Mouse (Mus musculus): ENCODE measurements around the gene Higd1a.

Higd1a gene

DNA sequence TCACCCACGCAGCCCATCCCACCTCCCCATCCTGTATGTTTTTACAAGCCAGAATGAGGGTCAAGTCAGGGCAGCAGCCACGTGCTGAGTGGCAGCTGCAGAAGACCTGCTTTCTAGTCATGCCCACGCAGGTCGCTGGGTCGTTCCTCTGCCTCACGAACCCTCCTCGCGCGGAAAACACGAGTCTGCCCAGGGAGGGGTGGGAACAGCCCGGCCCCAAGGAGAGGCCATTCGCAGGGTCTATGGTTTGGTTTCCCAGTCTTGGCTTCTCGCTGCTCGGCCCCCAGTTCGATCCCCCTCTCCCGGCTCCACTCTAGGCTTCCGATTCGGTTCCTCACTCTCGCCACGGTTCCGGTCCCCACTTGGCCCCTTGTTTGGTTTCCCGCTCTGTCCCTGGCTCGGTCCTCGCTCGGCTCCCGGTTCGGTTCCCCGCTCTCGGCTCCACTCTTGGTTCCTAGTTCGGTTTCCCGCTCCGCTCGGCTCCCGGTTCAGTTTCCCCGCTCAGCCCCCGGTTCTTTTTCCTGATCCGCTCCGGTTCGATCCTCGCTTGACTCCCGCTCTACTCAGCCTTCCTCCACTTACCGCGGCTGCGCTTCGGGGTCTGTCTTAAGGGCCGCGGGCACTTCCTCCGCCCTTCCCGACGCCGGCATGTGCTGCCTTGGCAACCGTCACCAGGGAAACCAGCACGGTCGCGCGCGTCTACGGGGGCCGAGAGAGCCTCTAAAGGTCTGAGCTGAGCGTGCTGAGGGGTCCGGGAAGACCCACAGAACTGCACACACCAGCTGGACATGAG, 19.1 kb downstream of the Higd1a start, which contains the start of gene Ccdc13:
Gene Ccdc13, minus strand, starts transcription at position 633 of the 793 bp plus-strand sequence.
- peak; percentile 55 for DNase-seq (ENCODE audit: low read depth, low spot score)

DNA sequence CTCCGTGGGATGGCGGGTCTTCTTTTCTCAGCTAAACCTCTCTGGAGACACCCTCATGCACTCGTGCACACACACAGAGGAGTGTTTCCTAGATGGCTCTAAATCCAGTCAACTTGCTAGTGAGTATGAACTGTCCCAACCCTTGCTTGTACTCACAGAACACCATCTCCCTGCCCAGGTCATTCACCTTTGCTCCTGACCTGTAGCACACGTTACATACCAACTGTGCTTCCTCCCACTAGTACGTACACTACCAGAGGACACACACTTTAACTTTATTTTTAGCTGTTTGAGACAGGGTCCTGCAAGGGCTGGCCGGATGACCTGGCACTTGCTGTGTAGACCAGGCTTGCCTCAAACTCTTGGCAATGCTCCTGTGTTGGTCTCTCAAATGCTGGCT, 20.2 kb downstream of the Higd1a start:
- DNase-seq (ENCODE audit: low read depth, low spot score) = no peak

DNA sequence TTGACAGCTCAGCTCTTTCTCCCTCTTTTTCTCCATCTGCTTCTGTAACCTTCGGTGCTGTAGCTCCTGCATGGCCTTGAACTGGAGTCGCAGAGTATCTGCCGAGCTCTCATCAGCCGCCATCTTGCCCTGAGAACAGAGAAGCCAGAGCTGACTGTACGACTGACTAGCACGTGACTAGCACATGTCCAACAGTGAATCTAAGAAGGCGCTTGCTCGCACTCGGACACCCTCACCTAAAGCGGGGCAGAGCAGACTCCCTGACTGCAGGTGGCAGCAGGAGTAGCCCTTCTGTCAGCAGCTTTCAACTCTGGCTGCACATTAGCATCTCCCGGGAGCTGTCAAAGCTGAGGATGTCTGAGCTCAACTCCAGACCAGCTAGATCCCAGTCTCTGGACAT, 24.3 kb downstream of the Higd1a start:
- DNase-seq (ENCODE audit: low read depth, low spot score) = no peak

DNA sequence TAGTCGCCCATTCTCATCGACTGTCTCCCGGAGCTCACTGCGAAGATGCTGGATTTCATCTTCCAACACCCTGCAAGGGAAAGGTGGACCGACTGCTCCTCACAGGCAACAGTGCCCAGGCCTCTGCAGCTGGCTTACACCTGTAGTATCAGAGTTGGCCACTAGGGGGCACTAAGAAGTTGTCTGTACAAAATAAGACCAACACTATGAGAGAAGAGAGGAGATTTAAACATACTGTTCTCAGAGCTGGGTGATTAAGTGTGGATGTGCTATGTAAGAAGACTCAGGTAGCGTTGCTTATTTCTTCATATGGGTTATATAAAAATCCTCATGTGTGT, 27.2 kb downstream of the Higd1a start:
- peak; percentile 65 for DNase-seq (ENCODE audit: low read depth, low spot score)

DNA sequence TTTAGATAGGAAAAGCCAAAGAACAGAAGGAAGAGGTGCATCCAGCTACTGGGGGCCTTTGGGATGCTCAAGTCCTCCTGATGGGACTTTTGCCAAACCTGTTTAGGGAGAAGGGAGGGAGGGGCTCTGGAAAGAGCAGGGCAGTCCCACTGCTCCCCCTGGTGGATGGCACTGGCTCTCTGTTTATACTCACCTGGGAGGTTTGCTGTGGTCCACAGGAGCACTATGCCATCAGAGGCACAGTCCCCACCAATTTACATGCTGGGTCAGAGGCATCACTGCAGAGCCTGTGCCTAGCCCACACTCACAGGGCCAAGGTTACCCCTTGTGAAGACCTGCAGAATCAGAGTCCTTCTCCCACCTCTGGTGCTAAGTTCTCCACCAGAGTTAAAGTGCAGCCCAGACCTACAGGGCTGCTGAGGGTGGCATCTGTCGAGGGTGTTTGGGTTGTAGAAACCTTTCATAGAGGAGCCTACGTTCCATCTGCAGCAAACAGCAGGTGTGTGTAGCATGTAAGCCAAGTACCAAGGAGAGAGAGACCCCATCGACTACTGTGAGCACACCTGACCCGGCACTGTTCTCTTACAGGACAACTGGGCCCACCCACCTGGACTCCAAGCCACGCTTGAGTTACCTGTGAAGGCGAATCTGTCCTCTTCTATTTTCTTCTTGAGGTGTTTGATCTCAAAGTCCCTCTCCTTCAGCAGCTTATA, 27.8 kb downstream of the Higd1a start:
- no peak for DNase-seq (ENCODE audit: low read depth, low spot score)

DNA sequence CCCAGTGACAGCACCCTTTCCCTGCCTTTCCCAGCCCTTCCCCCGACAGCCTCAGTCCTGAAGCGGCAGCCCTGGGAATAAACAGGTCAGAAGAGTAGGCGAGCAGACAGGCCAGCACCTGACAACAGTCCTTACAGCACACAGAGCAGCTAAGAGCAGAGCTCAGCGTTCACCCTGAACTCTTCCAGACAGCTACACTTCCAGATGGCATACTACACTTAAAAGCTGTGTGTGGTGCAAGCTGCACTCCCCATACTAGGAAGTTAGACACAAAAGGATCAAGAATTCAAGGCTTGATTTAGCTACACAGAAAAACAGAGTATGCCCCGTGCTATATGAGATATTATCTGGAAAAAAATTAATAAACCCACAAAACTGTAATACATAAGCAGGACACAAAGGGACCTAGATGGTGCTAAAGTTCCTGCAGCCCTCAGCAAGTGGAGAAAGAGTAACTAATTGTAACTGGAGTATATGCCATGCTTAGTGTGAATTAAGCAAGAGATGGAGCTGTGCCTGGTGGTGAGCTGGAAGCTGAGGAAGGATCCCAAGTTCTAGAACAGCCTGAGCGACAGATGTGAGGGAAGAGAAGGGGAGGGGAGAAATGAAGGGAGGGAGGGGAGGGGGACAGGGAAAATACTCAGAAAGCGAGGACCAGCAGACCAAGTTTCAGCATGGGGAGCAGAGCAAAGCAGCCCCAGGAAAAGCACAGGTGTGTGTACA, 28.7 kb downstream of the Higd1a start:
- DNase-seq (ENCODE audit: low read depth, low spot score) = no peak

DNA sequence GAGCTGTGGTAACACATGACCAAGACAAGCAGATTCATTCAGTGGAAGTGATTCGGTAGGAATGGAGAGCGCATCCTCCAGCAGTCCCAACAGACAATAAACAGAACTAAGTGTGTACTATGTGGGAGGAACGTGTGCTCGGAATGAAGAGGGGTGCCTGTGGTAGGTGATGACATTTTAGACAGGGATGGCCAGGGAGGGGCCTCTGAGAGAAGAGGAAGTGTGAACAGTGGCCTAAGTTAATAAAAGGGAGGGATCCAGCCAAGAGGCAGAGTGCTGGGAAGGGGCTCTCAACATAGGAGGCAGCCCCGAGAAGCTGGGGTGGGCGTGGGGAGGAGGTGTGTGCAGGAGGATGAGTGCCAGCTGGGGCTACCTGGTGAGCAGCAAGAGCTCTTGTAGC, 29.8 kb downstream of the Higd1a start:
- DNase-seq (ENCODE audit: low read depth, low spot score) = no peak

DNA sequence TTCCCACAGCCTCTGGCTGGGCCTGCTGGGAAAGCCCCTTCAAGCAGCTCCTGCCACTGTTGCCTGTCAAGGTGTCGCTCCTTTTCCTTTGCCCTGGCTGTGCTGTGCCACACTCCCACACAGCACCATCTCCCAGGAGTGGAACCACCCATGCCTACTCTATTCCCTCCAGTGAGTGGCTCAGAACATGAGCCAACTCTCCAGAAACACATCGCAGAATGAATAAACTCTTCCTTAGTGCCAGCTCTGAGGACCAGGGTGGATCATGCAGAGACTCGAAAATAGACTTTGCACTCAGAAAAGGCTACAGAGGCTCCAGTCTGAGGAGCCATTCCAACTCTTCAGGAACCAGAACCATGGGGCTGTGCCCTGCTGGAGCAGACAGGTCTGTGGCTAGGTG, 31.8 kb downstream of the Higd1a start:
- no peak for DNase-seq (ENCODE audit: low read depth, low spot score)

DNA sequence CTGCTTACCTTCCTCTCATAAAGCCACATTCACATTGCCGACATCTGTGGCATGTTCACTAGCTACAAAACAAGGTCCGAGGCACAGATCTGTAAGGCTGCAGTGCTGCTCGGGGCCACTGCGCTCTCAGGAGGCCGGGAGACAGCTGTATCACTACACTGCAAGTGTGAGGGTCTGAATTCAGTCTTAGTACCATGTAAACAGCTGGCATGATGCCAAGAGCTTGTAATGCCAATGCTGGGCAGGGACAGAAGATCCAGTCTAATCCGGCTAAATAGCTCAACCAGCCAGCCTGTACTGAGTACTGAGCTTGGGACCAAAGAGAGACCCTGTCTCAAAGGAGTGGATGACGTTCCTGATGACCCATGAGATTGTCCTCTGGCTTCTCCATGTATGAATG, 34.2 kb downstream of the Higd1a start:
- peak; percentile 61 for DNase-seq (ENCODE audit: low read depth, low spot score)

DNA sequence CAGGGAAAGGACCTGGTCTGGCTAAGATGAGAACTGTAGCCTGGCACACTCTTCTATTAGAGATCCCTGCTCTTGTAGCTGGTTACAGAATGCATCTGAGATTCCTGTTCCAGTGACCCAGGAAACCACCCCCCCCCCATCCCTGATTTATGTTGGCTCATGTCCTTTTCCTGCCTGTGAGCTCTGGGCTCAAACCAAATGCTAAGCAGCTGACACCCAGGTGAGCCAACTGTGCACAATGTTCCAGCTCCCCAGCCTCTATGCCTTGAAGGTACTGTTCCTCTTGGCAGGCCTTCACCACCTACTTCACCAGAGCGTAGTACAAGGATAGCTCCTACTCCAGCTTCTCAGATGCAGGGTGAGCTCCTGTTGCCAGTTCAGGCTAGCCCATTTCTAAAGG, 35.1 kb downstream of the Higd1a start:
- DNase-seq (ENCODE audit: low read depth, low spot score) = no peak

DNA sequence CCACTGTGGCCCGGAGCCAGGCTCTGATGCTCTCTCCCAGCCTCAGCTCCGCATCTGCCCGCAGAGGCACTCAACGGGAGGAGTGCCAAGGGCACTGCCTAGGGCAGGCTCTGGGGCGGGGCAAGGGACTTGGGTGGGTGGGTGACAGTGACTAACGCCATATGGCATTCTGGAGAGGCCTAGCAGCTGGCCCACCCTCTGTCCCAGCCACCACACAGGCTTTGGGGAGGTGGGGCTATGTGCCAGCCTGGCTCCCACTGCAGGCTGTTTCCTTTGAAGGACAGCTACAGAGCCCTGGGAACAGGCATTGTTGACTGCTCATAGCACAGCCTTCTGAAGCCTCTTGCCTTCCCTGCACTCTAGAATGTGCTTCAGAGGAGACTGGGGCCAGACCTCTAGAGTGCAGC, 35.6 kb downstream of the Higd1a start:
- DNase-seq (ENCODE audit: low read depth, low spot score) = no peak

DNA sequence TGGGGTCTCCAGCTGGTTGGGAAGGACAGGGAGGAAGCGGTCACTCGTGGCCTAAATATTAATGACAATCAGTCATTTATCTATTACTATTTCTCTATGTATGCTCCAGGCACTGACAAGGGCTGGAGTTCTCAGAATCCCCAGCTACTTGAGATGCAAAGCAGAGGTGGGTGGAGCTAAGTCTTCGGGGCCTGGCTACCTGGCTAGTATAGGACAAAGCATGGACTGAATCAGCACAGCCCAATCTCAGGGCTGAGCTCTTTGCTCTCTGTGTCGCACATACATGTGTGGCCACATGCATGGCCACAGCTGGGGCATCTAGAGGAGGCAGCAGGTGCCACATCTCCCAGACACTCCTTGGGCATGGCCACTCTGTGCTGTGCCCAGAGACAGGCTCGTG, 37.4 kb downstream of the Higd1a start:
- no peak for DNase-seq (ENCODE audit: low read depth, low spot score)

DNA sequence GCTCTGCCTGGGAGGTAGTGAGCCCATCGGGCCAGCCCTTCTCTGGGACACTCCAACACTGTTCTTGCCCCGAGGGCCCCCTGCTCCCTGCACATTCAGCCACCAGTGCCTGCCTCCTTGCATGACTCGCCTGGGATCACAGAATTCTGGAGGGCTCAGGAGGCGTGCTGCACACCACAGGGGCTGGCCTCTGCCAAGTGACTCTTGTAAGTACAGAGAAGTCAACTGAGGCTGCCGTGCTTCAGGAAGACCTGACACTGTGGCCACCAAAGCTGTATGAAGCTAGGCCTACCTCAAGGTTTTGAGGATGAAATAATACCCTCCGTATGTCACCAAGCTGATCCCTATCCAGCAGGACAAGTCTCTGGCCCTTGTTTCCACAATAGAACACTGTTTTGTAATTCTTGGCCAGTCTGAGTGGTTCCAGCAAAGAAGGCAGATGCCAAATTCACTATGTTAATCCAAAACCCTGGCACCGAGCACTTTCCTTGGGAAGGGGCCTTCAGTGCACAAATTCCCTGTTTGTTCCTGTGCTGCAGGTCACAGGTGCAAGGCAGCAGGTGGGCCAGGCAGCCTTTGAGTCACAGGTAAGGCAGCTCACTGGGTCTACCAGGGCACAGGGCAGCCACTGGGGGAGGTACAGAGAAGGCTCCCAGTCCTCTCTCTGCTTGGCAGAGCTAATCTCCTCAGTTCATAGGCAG, 38.2 kb downstream of the Higd1a start:
- no peak for DNase-seq (ENCODE audit: low read depth, low spot score)

DNA sequence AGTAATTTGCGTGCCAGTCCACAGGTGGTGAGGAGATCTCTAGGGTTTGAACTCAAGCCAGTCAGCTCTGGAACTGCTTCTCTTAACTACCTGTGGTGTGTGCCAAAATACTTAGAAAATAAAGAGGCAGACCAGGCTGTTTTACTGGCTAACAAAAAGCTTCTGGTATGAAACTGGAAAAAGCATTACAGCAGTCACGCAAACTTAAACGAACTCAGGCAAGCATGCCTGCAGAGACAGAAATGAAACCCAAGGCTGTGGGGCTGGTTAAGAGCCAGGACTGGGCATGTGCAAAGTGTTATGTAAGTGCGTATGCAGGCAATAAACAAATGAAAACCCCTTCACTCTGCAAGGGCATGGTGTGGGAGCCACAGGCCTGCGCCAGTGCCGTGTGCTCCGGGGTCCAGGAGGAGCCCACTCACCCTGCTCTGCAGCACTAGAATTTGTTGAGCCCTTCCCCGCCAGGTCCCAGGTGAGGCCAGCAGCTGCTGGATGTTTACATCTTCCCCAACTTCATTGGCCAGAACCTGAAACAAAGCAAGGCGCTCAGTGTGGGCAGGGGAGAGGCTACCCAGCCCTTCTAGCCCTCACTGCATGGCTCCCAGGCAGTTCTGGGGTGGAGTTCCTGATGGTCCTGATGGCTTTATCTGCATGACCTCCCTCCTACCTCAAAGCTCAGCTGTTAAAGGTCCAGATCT, 38.9 kb downstream of the Higd1a start:
- no peak for DNase-seq (ENCODE audit: low read depth, low spot score)

DNA sequence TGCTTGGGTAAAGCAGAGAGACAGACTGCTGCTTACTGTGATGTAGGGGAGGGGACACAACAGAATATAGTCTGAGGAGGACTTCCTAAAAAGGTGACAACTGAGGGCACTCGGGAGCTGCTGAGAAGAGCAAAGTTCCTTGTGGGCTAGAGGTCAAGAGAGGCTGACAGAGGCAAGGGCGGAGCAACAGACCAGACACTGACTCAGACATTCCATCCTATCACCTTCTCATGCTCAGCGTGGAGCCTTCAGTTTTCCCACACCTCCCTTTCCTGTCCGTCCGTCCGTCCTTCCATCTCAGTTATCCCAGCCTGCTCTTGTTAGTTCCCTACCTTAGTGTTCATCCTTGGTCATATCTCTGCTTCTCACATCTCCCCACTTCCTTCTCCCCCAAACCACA, 43.0 kb downstream of the Higd1a start:
- no peak for DNase-seq (ENCODE audit: low read depth, low spot score)

DNA sequence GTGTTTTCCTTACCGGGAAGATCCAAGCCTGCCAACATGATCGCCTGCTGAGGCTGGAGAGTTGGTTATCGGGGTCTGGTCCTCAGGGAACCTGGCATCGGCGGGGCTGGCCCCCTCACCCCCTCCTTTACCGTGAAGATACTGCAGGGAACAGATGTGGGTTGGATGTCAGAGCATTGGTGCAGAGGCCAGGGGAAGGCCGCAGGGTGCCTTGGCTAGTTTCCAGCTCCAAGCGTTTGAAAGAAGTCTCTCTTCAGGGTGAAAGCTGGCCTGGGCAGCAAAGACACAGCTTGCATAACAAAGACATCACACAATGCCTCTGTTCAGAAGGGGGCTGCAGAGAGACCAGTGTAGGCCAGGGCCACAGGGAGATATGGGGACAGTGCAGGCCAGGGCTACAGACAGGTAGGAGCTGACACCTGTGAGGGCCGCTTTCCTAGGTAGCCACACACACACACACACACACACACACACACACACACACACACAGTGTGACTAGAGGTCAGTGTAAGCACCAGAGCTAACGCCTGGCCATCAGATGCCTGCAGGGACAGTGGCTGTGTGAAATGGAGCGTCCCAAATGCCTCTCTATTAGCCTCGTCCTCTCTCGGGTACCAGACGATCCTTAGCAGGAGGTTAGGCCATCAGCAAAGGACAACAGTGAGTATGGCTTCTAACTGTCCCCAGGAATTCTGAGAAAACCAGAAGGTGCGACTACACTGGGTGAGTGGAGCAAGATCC, 47.9 kb downstream of the Higd1a start:
- DNase-seq (ENCODE audit: low read depth, low spot score) = no peak

DNA sequence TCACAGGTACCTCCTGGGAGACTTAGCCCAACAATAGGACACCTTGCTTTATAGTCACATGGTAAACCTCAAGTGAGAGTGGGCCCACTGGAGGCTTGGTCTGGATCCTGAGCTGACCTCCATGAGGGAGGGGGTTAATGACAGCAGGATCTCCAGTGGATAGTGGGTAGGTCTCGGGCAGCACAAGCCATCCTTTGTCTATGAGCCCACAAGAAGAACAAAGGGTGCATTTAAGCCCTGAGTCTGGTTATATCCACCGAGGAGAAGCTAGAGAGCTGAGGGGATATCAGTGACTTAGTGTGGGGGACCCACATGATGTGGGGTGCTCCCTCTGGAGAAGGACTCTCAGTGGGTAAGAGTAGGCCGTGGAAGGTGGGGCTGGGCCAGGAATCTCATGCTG, 49.7 kb downstream of the Higd1a start:
- no peak for DNase-seq (ENCODE audit: low read depth, low spot score)

DNA sequence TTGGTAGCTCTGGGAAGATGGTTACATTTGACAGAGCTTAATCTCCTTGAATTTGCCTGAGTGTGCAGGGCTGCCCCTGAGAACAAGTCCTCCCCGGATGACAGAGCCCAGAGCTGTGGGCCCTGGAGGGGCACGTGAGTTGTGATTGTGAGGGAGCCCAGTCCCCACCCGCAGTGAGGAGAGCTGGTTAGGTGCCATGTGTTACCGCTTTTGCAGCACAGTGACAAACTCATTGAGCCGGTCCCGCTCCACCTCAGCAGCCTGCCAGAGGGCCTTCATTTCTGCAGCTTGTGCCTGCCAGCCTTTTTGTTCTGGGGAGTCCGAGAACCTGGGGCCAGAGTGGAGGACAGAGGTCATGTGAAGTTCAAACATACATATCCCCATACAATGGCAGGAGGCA, 50.2 kb downstream of the Higd1a start:
- no peak for DNase-seq (ENCODE audit: low read depth, low spot score)

DNA sequence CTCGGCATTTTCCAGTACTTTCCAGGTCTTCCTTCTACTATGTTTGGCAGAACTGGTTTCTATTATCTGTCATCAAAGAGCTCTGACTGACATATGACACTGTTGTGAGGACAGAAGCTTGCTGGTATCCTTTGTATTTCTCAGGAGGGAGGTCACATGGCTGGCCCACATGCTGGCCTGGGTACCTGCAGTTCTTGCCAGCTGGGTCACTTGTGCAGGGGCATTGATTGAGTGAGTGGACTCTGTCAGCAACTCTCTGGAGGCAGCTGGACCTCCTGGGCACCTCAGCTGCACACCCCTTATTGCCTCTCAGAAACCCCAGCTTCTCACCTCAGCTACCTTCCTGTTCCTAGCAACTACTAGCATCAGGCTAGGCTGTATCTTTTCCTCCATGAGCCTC, 50.6 kb downstream of the Higd1a start:
- DNase-seq (ENCODE audit: low read depth, low spot score) = no peak

DNA sequence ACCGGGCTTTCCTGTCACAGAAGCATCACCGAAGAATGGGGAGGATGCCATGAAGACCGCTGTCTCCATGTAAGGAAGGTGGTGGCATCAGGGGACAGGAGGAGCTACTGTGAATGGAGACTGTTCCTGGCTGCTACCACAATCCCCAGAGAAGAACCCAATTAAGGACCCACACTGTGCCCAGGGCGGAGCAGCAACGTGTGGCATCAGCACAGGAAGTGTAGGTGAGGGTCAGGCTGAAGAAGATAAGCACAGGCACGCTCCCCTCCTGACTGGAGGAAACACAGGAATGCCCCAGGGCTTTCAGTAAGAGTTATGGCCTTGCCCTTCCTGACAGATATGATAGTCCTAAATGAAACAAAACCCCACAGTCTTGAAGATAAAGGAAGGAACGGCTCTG, 55.4 kb downstream of the Higd1a start:
- DNase-seq (ENCODE audit: low read depth, low spot score) = no peak

All from retina, postnatal 7 days (tissue).